Mouse (Mus musculus) bone marrow, adult 2 months (tissue): ENCODE measurements around the gene Glb1.

Experiments
- CTCF ChIP-seq: fragments of 200-500 bp; IDR thresholded peaks from 2 replicates; pipeline ENCODE4 v1.5.1; 2011; ENCODE audit warnings: low read length, control low read depth; ENCODE audit not compliant: control insufficient read depth, insufficient read depth
- POLR2A ChIP-seq: fragments of 200-500 bp; IDR thresholded peaks from 2 replicates; pipeline ENCODE4 v1.6.1; 2011; ENCODE audit warnings: low read depth, mild to moderate bottlenecking, control low read depth, low read length, borderline replicate concordance; ENCODE audit not compliant: control insufficient read depth

GRCm38 (mm10) chr9:114466871-114467270 is 66.0 kb downstream of the Glb1 start:
- TF ChIP-seq CTCF (no peak), POLR2A (no peak)
